Mouse (Mus musculus): Measurements from ENCODE around the gene Pou3f1.
A peak's percentile ranks its signal among the peaks of the same experiment; 100 is the strongest.

The Pou3f1 gene

GRCm38 (mm10) chr4:124657781-124658180 is 1.2 kb downstream of the Pou3f1 start:
- no peak for DNase-seq

GRCm38 (mm10) chr4:124658412-124658851 is 1.8 kb downstream of the Pou3f1 start:
- DNase-seq = no peak

- DNase-seq = no peak
Observed at GRCm38 (mm10) chr4:124659251-124660217, 2.9 kb downstream of the Pou3f1 start.

- no peak for DNase-seq
Observed at GRCm38 (mm10) chr4:124660603-124661002, 4.0 kb downstream of the Pou3f1 start.

GRCm38 (mm10) chr4:124663034-124663433 is 6.4 kb downstream of the Pou3f1 start:
- DNase-seq = peak in 1 of 2 experiments; percentile 48

GRCm38 (mm10) chr4:124664185-124664584 is 7.6 kb downstream of the Pou3f1 start:
- no peak for DNase-seq

GRCm38 (mm10) chr4:124664604-124665003 is 8.0 kb downstream of the Pou3f1 start:
- DNase-seq = no peak

- DNase-seq = no peak
Observed at GRCm38 (mm10) chr4:124667476-124668033, 10.9 kb downstream of the Pou3f1 start.

GRCm38 (mm10) chr4:124668078-124668477 is 11.5 kb downstream of the Pou3f1 start:
- no peak for DNase-seq

GRCm38 (mm10) chr4:124670232-124670631 is 13.6 kb downstream of the Pou3f1 start:
- no peak for DNase-seq

- DNase-seq = no peak
Observed at GRCm38 (mm10) chr4:124671583-124671982, 15.0 kb downstream of the Pou3f1 start.

GRCm38 (mm10) chr4:124672347-124673320 is 16.0 kb downstream of the Pou3f1 start:
- DNase-seq = no peak

- DNase-seq = no peak
Observed at GRCm38 (mm10) chr4:124674334-124675032, 17.9 kb downstream of the Pou3f1 start.

- peak in 1 of 2 experiments; percentile 29 for DNase-seq
Observed at GRCm38 (mm10) chr4:124675037-124675436, 18.4 kb downstream of the Pou3f1 start.

GRCm38 (mm10) chr4:124675958-124676357 is 19.4 kb downstream of the Pou3f1 start:
- no peak for DNase-seq

GRCm38 (mm10) chr4:124682270-124682669 is 25.7 kb downstream of the Pou3f1 start:
- no peak for DNase-seq

- no peak for DNase-seq
Observed at GRCm38 (mm10) chr4:124683474-124683873, 26.9 kb downstream of the Pou3f1 start.

GRCm38 (mm10) chr4:124685004-124685403 is 28.4 kb downstream of the Pou3f1 start:
- no peak for DNase-seq

- DNase-seq = no peak
Observed at GRCm38 (mm10) chr4:124685453-124685852, 28.8 kb downstream of the Pou3f1 start.

GRCm38 (mm10) chr4:124685897-124686402 is 29.3 kb downstream of the Pou3f1 start:
- DNase-seq = no peak

GRCm38 (mm10) chr4:124691455-124691854 is 34.8 kb downstream of the Pou3f1 start:
- DNase-seq = no peak

- DNase-seq = peak; percentile 50 to 59
Observed at GRCm38 (mm10) chr4:124692416-124692861, 35.8 kb downstream of the Pou3f1 start.
